Mouse (Mus musculus) liver, embryonic 13.5 days (tissue): ENCODE results near the gene Cggbp1. TPM values are rescaled to one million over a fixed set of nuclear protein-coding genes. Genes with fewer than 3 reads are reported as not detected.
A peak's percentile ranks its signal among the peaks of the same experiment; 100 is the strongest.
"Not testable (repeated sequence)": the region's sequence is repeated elsewhere in the genome, so short reads cannot be mapped to it uniquely, and the experiment has no call there.

Experiments used
- ATAC-seq: fragments of 200-750 bp; cut with Nextera tagmentation; 2 replicates; pipeline ENCODE4 v1.8.0; 2017; ENCODE audit warnings: low read depth, mild to moderate bottlenecking, moderate number of reproducible peaks, moderate library complexity
- DNase-seq: peaks from one replicate; pipeline ENCODE4 v3.0.0; 2022
- H3K27ac ChIP-seq: fragments of 300-500 bp; sonication (generic); 2 replicates; pipeline ENCODE4 v1.5.1; 2015; ENCODE audit warnings: moderate library complexity, mild to moderate bottlenecking, inconsistent platforms
- H3K27me3 ChIP-seq: fragments of 300-500 bp; sonication (generic); 2 replicates; pipeline ENCODE4 v1.6.1; 2015; ENCODE audit warnings: mild to moderate bottlenecking, inconsistent platforms
- H3K36me3 ChIP-seq: fragments of 300-500 bp; sonication (generic); 2 replicates; pipeline ENCODE4 v1.6.1; 2015; ENCODE audit warnings: mild to moderate bottlenecking, inconsistent platforms
- H3K4me1 ChIP-seq: fragments of 300-500 bp; sonication (generic); replicated peaks from 2 replicates; pipeline ENCODE4 v1.6.1; 2015; ENCODE audit warnings: inconsistent platforms
- H3K4me2 ChIP-seq: fragments of 300-500 bp; sonication (generic); 2 replicates; pipeline ENCODE4 v1.6.1; 2015; ENCODE audit warnings: inconsistent platforms, mild to moderate bottlenecking, moderate library complexity
- H3K4me3 ChIP-seq: fragments of 300-500 bp; sonication (generic); replicated peaks from 2 replicates; pipeline ENCODE4 v1.5.1; 2015; ENCODE audit warnings: mild to moderate bottlenecking, inconsistent platforms
- H3K9ac ChIP-seq: fragments of 300-500 bp; sonication (generic); 2 replicates; pipeline ENCODE4 v1.6.1; 2015; ENCODE audit warnings: mild to moderate bottlenecking, inconsistent platforms
- H3K9me3 ChIP-seq: fragments of 300-500 bp; sonication (generic); replicated peaks from 2 replicates; pipeline ENCODE4 v1.6.1; 2016; ENCODE audit warnings: inconsistent platforms
- WGBS: fragments of 180-500 bp; shearing (Covaris S2); methylation state at CpG from one replicate; pipeline ENCODE4 v1.1.7; 2015; ENCODE audit not compliant: insufficient replicate concordance; 5-methylcytosine and 5-hydroxymethylcytosine counted together
- polyA plus RNA-seq: library from polyadenylated mRNA; unstranded; fragments of >200 nt; fragmentation: Nextera tagmentation; extraction: Ambion mirVana; gene quantifications from 2 replicates; pipeline ENCODE4 v1.2.1, GENCODE M21; 2015

The Cggbp1 gene
- polyA plus RNA-seq, 1 experiment from 2014 or later: 23.2 TPM

DNA sequence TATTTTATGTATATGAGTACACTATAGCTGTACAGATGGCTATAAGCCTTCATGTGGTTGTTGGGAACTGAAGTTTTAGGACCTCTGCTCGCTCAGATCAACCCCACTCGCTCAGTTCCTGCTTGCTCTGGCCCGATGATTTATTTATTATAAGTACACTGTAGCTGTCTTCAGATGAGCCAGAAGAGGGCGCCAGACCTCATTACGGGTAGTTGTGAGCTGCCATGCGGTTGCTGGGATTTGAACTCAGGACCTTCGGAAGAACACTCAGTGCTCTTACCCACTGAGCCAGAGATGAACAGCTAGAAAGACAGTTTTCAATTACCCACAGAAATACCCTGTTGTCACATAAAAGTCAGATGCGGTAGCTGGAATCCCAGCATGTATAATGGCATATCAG lies 5.8 kb upstream of the Cggbp1 start:
- no peak overlapping the region for H3K27ac ChIP-seq
- no peak overlapping the region for H3K4me3 ChIP-seq
- H3K27me3 ChIP-seq: no peaks in the 10 kb centered on the region
- H3K36me3 ChIP-seq: 0 out of 2 replicates have a peak, but pooled peaks cover 3% of the 10 kb centered on the region
- ATAC-seq (no peak), DNase-seq (no peak)
- H3K9ac ChIP-seq: no peak overlapping the region
- no peaks in the 10 kb centered on the region for H3K9me3 ChIP-seq
- no peak overlapping the region for H3K4me2 ChIP-seq
- 83% methylated on average over 8 of the region's 8 CpGs for WGBS
- peaks cover 26% of the 10 kb centered on the region for H3K4me1 ChIP-seq

DNA sequence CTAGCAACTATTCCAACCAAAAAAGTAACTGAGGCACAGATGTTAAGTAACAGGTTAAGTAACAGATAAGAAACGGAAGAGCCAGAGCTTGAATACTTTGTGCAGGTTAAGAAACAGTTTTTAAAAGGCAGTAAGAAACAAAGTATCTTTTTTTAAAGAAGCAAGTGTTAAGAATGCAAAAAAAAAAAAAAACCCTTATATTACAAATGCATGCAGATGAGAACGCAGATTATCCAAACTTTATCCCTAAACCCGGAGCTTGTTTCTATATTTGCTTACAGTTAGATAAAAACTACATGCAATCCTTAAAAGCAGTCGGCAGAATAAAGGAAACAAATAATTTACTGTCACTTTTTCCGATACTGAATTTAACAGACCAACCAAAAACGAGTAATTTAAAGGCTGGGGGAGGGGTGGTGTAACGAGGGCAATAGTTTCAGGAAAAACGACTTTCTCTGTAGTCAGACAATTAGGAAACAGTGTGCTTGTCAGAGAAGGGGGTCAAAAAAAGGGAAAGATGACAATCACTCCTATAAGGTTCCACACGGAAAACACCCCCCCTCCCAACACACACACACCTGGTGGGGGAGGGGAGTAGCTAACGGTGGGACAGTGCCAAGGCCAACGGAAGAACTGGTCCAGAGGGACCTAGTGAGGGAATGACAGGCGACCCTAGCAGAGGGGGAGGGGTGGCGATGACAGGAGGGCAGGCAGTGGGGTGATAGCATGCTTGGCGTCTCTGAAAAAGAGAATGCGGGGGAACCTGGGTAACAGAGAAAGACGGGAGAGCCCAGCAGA lies 1.3 kb upstream of the Cggbp1 start:
- Histone ChIP-seq H3K4me2 (peak overlapping the region; percentile 90), H3K9ac (peak overlapping the region; percentile 96), H3K27ac (peak overlapping the region; percentile 92), H3K4me3 (peak overlapping the region; percentile 96), H3K4me1 (peaks cover 26% of the 10 kb centered on the region), H3K9me3 (no peaks in the 10 kb centered on the region), H3K36me3 (peaks cover 17% of the 10 kb centered on the region), H3K27me3 (no peaks in the 10 kb centered on the region)
- under 1% methylated on average over 16 of the region's 16 CpGs for WGBS
- ATAC-seq: no peak
- peak; percentile 42 for DNase-seq

DNA sequence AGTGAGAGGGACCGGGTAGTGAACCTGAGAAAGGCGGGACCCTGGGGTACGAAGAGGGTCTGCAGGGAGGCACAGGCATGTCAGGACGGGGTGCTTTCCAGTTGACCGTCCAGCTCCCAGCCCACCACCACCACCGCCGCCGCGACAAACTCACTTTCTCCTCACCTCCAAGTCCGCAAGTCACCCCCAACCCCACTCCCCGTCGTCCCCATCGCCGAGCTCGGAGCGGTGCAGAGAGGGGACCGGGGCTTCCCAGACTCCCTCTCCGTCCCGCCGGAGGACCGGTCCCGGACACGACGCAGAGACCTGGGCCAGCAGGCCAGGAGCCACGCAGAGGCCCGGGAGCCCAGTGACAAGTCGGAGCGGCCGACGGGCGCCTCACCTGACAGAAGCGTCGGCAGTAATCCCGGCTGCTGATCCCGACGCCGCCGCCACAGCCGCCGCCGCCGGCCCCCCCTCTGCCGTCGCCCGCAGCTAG lies 672 bp upstream of the Cggbp1 start:
- under 1% methylated on average over 45 of the region's 45 CpGs for WGBS

DNA sequence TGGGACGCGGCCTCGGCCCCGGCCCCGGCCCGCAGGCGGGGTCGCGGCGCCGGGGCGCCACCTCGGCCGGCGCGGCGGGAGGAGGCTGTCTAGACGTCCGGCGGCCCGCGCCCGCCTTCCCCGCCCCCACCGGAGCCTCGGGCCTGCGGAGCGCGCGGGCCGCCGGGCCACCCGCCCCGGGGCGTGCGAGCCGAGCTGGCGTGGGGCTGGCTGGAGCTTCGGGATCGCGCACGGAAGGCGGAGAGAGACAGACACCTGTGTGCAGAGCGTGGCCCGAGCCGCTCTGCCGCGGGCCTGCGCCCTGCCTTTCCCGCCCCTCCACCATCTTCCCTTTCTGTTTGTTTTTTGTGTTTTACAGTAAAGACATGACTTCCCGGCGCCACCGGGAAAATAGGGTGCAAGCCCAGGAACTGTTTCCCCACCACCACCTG lies 660 bp downstream of the Cggbp1 start:
- no peaks in the 10 kb centered on the region for H3K9me3 ChIP-seq
- H3K4me3 ChIP-seq: peak overlapping the region; percentile 95
- no peaks in the 10 kb centered on the region for H3K27me3 ChIP-seq
- peak; percentile 38 for DNase-seq
- H3K4me1 ChIP-seq: peaks cover 26% of the 10 kb centered on the region
- H3K27ac ChIP-seq: peak overlapping the region; percentile 97
- WGBS: under 1% methylated on average over 47 of the region's 53 CpGs
- peak overlapping the region; percentile 94 for H3K9ac ChIP-seq
- peak; percentile 27 for ATAC-seq
- peaks cover 27% of the 10 kb centered on the region for H3K36me3 ChIP-seq
- peak overlapping the region; percentile 80 for H3K4me2 ChIP-seq

More for the DNA sequence above, 672 bp upstream of the Cggbp1 start:
- no peaks in the 10 kb centered on the region for H3K27me3 ChIP-seq
- DNase-seq (no peak), ATAC-seq (peak; percentile 25)
- no peaks in the 10 kb centered on the region for H3K9me3 ChIP-seq
- peak overlapping the region; percentile 92 for H3K27ac ChIP-seq
- peak overlapping the region; percentile 90 for H3K4me2 ChIP-seq
- H3K9ac ChIP-seq: peak overlapping the region; percentile 96
- peak overlapping the region; percentile 96 for H3K4me3 ChIP-seq
- peaks cover 26% of the 10 kb centered on the region for H3K4me1 ChIP-seq
- peaks cover 21% of the 10 kb centered on the region for H3K36me3 ChIP-seq

DNA sequence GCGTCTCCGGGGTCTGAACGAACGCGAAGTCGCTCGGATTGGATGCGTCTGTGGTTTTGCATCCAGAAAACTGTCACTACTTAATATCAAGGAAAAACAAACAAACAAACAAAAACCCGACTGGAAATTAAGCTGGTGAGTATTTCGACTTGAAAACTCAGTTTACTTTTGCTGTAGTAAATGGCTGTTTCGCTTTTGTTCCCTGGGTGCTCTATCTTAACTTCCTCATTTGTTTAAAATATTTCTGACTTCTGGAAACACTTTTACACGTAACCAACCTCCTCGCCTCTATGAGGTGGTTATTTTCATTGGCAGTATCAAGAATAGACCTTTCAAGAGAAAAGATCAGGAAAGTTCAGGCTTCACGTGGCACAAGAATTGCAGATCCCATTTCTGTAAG lies 1.1 kb downstream of the Cggbp1 start:
- DNase-seq (no peak), ATAC-seq (no peak)
- Histone ChIP-seq H3K27me3 (no peaks in the 10 kb centered on the region), H3K9me3 (no peaks in the 10 kb centered on the region), H3K27ac (peak overlapping the region; percentile 97), H3K4me2 (peak overlapping the region; percentile 80), H3K36me3 (peaks cover 28% of the 10 kb centered on the region), H3K4me3 (peak overlapping the region; percentile 95), H3K9ac (peak overlapping the region; percentile 94), H3K4me1 (peaks cover 26% of the 10 kb centered on the region)
- 3% methylated on average over 14 of the region's 14 CpGs for WGBS

DNA sequence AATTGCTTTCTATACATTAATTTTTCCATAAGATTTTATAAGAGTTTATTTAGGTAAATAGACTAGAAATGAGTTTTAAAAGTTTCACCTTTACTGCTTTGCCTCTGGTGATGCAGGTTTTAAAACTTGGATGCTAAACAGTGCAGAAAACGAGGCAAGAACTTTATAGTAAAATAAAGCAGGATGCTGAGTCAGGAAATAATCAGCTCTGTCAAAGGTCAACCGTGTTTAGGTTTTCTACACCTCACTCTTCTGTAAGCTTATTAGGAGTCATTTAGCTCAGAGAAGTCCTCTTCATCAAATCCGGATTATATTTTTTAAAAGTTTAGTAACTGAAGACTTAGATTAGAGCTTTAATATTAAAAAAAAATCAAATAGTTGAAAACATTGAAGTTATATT lies 5.2 kb downstream of the Cggbp1 start:
- no peaks in the 10 kb centered on the region for H3K9me3 ChIP-seq
- H3K9ac ChIP-seq: no peak overlapping the region
- 76% methylated on average over 3 of the region's 3 CpGs for WGBS
- peaks cover 19% of the 10 kb centered on the region for H3K4me1 ChIP-seq
- H3K36me3 ChIP-seq: peaks cover 28% of the 10 kb centered on the region
- H3K27ac ChIP-seq: no peak overlapping the region
- H3K4me2 ChIP-seq: no peak overlapping the region
- no peak for ATAC-seq
- H3K27me3 ChIP-seq: no peaks in the 10 kb centered on the region
- DNase-seq: no peak
- H3K4me3 ChIP-seq: no peak overlapping the region

DNA sequence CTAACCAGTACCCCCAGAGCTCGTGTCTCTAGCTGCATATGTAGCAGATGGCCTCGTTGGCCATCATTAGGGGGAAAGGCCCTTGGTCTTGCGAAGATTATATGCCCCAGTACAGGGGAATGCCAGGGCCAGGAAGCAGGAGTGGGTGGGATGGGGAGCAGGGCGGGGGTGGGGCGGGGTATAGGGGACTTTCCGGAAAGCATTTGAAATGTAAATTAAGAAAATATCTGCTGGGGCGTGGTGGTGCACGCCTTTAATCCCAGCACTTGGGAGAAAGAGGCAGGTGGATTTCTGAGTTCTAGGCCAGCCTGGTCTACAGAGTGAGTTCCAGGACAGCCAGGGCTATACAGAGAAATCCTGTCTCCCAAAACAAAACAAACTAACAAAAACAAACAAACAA lies 14.0 kb downstream of the Cggbp1 start:
- not testable (repeated sequence) for H3K36me3 ChIP-seq, H3K9me3 ChIP-seq, H3K9ac ChIP-seq, H3K27ac ChIP-seq, H3K4me2 ChIP-seq, H3K27me3 ChIP-seq, H3K4me3 ChIP-seq, H3K4me1 ChIP-seq, DNase-seq, ATAC-seq
- WGBS: 74% methylated on average over 8 of the region's 8 CpGs

DNA sequence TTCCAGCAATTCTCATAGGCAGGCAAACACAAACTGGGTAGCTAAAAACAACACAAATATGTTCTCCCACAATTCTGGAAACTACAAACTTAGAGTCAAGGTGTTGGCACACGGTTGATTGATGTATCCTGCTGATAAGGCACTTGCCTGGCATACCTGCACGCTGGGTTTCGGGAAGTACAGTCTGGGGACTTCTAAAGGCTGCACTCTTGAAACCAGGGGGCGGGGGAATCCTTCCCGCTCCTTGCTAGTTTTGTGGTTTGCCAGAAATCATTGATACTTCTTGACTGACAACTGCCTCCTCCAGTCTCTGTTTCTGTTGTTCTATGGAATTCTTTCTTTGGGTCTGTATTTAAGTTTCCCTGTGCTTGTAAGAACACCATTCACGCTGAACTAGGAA lies 16.8 kb downstream of the Cggbp1 start:
- Histone ChIP-seq H3K4me2 (no peak overlapping the region), H3K36me3 (no peaks in the 10 kb centered on the region), H3K27me3 (no peaks in the 10 kb centered on the region), H3K4me1 (peaks cover 12% of the 10 kb centered on the region), H3K4me3 (no peak overlapping the region), H3K27ac (no peak overlapping the region), H3K9me3 (no peaks in the 10 kb centered on the region), H3K9ac (no peak overlapping the region)
- no peak for ATAC-seq
- DNase-seq: no peak
- 42% methylated on average over 6 of the region's 6 CpGs for WGBS

DNA sequence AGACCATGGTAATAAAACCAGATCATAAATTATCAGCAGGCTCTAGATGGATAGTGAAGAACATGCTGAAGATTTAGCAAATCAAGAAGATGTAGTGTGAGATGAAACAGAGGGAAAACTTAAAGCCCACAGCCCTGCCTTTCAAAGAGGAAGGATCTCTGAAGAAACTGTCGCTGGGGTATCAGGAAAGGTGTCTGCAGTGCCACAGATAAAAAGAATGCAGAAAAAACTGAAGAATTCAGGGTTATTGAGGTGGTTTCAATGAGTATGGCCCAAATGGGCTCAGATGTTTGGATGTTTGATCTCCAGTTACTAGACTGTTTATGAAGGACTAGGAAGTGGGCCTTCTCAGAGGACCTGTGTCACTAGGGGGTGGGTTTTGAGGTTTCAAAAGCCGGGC lies 17.8 kb downstream of the Cggbp1 start:
- Histone ChIP-seq H3K4me2 (no peak overlapping the region), H3K27ac (no peak overlapping the region), H3K9ac (no peak overlapping the region), H3K4me1 (peaks cover 14% of the 10 kb centered on the region), H3K9me3 (no peaks in the 10 kb centered on the region), H3K27me3 (no peaks in the 10 kb centered on the region), H3K36me3 (no peaks in the 10 kb centered on the region), H3K4me3 (no peak overlapping the region)
- WGBS: 32% methylated on average over 2 of the region's 2 CpGs
- ATAC-seq (no peak), DNase-seq (no peak)

DNA sequence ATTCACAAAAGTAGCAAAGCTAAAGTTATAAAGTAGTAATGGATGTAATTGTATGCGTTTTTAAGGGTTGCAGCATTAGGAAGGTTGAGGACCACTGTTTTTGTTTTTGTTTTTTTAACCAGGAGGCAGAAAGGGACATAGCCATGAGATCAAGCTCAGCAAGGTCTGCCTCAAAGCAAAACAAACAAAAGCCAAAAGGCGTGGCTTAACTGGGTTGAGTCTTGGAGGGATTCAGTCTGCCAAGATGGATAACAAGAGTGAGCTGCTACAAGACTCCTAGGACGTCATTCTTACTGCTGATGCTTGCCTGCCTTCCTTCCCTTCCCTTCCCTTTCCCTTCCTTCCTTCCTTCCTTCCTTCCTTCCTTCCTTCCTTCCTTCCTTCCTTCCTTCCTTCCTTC lies 20.5 kb downstream of the Cggbp1 start:
- Histone ChIP-seq H3K27ac (no peak overlapping the region), H3K4me2 (peak overlapping the region; percentile 23; the same call in 1 of the 2 replicates), H3K9me3 (no peaks in the 10 kb centered on the region), H3K27me3 (no peaks in the 10 kb centered on the region), H3K4me3 (no peak overlapping the region), H3K4me1 (peaks cover 14% of the 10 kb centered on the region), H3K9ac (no peak overlapping the region), H3K36me3 (no peaks in the 10 kb centered on the region)
- 30% methylated on average over 3 of the region's 3 CpGs for WGBS
- peak; percentile 6 for DNase-seq
- no peak for ATAC-seq

DNA sequence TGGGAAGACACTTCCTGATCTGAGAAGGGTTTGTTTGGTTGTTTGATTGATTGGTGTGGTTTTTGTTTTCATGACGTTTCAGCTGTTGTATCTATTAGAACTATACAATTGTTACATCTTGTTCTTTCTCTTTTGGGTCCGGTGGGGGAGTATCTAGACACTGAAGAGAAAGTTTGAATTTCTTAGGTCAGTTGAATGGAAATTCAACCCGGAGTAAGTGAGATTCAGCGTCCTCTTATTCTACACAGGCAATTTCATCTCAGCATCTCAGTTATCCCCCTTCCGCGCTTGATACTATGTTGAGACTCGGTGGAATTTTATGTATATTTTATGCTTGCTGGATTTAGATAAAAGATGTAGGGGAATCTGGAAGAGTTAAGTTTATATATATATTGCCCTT lies 21.0 kb downstream of the Cggbp1 start:
- Histone ChIP-seq H3K27ac (no peak overlapping the region), H3K4me1 (peaks cover 14% of the 10 kb centered on the region)

More for the DNA sequence above, 21.0 kb downstream of the Cggbp1 start:
- peak overlapping the region; percentile 76 for H3K4me3 ChIP-seq
- ATAC-seq: no peak
- 7% methylated on average over 7 of the region's 7 CpGs for WGBS
- no peaks in the 10 kb centered on the region for H3K9me3 ChIP-seq
- no peaks in the 10 kb centered on the region for H3K27me3 ChIP-seq
- H3K9ac ChIP-seq: peak overlapping the region; percentile 67
- H3K4me2 ChIP-seq: peak overlapping the region; percentile 69
- H3K36me3 ChIP-seq: no peaks in the 10 kb centered on the region
- DNase-seq: no peak
